Mouse (Mus musculus): ENCODE measurements around the gene Gm11099. TPM values are rescaled to one million over a fixed set of nuclear protein-coding genes. Genes with fewer than 3 reads are reported as not detected.
A peak's percentile ranks its signal among the peaks of the same experiment; 100 is the strongest.

Gene Gm11099
- not detected for total RNA-seq (2022)

- no peak for DNase-seq (ENCODE audit: low spot score)
These were observed at the start of gene Gm11099 for GRCm38 (mm10) chr2:58859134-58859533. TSS of gene Gm11099 (plus strand) at chr2:58859434.

DNA sequence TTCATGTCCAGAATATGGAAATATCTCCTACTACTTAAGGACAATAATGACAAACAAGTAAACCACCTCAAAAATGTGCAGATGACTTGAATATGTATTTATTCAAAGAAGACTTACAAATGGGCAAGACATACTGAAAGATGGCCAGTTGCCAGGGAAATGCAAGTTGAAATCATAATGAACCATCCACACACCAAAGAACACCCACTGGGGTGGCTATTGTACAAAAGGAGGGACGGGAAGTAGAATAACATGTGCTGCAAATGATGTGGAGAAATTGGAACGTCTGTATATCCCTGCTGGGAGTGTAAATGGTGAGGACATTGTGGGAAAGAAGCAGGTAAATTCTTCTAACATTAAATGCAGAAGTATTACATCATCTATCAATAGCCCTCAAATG lies 46.3 kb upstream of the Gm11099 start:
- DNase-seq (ENCODE audit: low spot score): no peak

DNA sequence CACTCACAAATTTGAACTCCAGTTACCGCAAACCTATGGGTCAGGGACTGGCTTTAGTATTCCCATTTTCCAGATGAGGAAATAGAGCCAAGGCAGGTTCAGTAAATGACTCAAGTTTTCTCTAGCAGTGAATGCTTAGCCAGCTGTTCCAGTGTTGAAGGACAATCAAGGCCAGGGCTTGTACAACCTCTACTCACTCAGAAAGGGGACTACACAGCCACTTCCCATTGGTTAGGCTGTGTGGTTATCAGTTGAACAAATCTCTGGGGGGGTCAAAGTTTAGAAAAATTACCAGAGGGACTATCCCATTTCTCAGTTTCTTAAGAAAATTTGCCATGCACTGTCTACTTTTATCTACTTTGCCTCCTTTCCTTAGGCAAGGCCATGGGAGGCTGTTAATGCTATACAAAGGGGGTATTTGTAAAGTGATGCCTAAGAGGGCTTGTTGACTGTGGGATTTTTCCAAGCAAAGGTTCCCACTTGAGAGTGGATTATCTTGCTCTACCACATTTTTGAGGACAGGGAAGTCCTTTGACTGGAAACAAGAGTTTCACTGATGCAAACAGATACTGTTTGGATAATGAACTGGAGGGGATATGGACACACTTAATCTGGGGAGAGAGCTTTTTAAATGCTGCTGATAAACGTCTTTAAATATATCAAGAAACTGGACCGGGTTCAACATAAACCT lies 30.2 kb upstream of the Gm11099 start:
- DNase-seq (ENCODE audit: low spot score): no peak

GRCm38 (mm10) chr2:58829981-58830742 lies 29.1 kb upstream of the Gm11099 start:
- DNase-seq (ENCODE audit: low spot score): peak; percentile 4

GRCm38 (mm10) chr2:58832253-58832980 lies 26.8 kb upstream of the Gm11099 start:
- no peak for DNase-seq (ENCODE audit: low spot score)

DNA sequence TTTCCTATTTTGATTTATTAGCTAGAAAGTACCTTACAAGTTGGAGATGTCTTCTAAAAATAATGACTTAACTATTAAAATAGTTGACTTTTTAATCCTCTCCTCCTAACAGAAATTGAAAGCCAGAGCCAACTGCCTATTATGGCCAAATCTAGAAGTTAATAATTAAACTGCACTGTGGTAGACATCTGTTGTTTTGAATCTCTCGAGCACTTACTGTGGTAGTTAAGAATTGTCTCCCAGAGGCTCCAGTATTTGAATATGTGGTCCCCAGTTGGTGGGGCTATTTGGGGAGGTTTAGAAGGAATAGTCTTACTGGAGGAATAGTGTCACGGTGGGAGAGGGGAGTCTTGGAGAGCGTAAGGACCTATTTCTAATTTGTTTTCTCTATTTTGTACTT lies 18.2 kb upstream of the Gm11099 start:
- no peak for DNase-seq (ENCODE audit: low spot score)

- no peak for DNase-seq (ENCODE audit: low spot score)
These were observed 16.8 kb upstream of the Gm11099 start for GRCm38 (mm10) chr2:58842443-58842842.

DNA sequence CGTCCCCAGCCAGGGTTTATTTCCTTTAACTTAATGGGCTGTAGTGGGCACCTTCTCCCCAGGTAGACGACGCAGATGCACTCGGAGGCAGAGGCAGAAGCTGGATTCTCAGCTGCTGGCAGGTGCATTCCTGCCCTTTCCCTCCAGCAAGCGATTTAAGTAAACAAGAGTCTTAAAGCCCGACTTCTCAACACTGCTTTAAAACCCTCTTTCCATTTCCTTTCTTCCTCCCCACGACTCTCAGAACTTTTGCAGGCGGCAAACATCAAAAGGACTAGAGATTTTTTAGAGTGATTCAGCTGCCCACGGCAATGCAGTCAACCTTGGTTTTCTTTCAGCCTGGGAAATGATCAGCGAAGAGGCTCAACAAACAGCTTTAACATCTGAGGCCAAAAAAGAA lies 14.7 kb upstream of the Gm11099 start:
- no peak for DNase-seq (ENCODE audit: low spot score)

DNA sequence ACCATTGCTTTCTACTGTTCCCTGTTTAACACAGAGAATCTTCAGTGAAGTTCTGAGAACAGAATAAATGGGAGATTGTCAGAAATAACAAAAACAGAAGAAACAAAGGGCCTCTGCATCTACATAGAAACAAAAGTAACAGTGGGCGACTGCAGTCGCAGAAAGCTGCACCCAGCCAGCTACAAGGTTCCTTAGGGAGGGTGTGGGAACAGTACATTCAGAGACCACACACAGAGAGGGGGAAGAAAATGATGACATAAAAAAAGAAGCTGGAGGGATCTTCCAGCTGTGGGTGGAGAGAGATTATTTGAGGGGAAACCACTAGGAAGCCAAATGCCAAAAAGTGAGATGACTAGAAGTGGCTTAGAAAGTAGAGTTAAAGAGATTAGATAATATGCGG lies 20.6 kb downstream of the Gm11099 start:
- no peak for DNase-seq (ENCODE audit: low spot score)

DNA sequence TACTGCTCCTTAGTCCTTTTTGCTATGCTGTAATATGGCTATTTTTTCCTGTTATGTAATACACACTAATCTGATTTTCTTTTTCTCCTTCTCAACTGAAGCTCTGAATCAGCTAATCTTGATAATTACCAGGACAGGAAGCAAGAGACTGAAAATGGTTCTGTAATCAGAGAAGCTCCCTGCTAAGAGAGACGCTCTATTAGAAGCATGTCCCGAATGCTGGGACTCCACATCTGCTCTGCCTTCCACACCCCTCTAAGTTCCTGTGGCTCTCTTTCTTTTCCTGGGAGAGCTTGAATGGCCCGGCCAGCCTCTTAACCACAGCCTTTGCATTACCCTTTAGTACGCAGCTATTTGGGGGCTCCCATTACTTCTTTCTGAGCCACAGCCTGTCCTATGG lies 45.8 kb downstream of the Gm11099 start:
- no peak for DNase-seq (ENCODE audit: low spot score)

- no peak for DNase-seq (ENCODE audit: low spot score)
These were observed 47.7 kb downstream of the Gm11099 start for GRCm38 (mm10) chr2:58906814-58907516.

GRCm38 (mm10) chr2:58912339-58912738 lies 53.1 kb downstream of the Gm11099 start:
- DNase-seq (ENCODE audit: low spot score): no peak

DNA sequence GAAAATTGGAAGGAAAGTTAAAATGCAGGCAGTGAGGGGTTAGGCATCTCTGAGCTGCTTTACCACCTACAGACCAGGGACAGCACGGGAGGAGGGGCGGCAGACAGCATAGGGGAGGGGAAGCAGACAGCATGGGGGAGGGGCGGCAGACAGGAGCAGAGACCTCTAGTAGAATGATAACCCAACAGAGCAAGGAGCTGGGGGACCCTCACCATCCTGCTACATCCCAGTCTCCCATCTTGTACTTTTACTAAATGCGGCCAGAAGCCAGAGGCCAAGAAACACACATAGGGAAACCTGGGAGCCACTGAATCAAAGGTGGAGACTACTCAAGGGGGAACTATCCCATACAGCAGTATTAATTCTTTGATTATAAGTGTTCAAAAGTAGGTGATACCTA lies 59.1 kb downstream of the Gm11099 start:
- no peak for DNase-seq (ENCODE audit: low spot score)

GRCm38 (mm10) chr2:58925551-58925950 lies 66.3 kb downstream of the Gm11099 start:
- no peak for DNase-seq (ENCODE audit: low spot score)

- no peak for DNase-seq (ENCODE audit: low spot score)
These were observed 82.1 kb downstream of the Gm11099 start for GRCm38 (mm10) chr2:58941361-58941760.

DNA sequence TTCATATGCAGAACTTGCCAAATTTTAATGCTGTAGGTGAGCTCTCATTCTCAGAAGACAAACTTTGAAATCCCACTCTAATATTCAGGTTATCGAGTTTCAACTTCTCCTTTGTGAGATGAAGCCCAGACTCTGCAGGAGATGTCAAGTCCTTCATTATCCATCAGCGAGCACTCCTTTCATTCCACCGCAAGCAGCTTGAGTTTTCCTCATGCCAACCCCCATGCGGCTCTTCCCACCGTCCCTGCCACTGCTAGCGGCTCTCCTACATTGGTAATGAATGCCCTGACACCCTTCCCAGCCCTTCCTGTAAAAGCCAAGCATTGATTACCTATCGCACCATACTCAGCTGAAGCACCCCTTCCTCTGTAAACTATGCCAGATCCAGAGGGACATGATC lies 89.6 kb downstream of the Gm11099 start:
- no peak for DNase-seq (ENCODE audit: low spot score)

GRCm38 (mm10) chr2:58952101-58952500 lies 92.9 kb downstream of the Gm11099 start:
- DNase-seq (ENCODE audit: low spot score): no peak

- DNase-seq (ENCODE audit: low spot score): no peak
These were observed 97.1 kb downstream of the Gm11099 start for GRCm38 (mm10) chr2:58956351-58956750.

- DNase-seq (ENCODE audit: low spot score): no peak
These were observed 97.6 kb downstream of the Gm11099 start for GRCm38 (mm10) chr2:58956770-58957300.
